Mouse (Mus musculus): ENCODE measurements at regions not wholly inside any gene's neighbourhood (a gene's known extent, or its start where the extent isn't known, plus 50 kb on each side); places are given as distances from the start of the nearest gene placed in this dataset.

DNA sequence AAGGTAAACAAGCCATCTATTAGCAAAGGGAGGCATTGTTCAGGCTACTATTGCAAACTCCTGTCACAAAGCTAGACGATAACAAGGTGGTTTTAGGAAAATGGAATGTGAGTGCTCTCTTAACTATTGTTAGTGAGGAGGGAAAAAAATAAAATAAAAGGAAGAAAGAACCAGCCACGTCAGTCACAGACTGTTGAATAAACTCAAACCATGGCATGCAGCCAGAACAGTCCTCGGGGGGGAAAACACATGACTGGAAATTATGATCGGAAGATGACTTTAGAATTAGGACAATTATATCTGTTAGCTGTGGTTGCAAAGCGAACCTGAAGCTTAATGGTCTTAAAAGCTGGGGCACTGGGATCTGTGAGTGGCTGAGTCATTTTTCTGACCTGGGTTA is 524.1 kb downstream of the Tbc1d22a start:
- DNase-seq = no peak

DNA sequence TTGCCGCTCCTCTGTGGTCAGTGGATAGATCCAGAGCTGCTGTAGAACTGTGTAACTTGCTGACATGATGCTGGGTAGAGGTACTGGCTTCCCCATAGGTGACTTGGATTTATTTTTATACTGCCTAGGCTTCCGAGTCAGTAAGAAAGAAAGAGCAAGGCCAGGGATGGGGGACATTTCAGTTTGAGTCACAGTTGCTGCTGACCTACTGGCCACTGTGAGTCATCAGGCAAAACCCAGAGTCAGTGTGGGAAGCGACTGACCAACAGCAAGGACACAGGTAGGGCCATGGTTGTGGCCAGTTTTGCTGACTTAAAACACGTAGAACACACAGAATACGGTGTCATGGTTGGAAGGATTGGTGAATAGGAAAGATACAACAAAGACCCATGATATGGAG is 524.5 kb downstream of the Tbc1d22a start:
- no peak for DNase-seq

DNA sequence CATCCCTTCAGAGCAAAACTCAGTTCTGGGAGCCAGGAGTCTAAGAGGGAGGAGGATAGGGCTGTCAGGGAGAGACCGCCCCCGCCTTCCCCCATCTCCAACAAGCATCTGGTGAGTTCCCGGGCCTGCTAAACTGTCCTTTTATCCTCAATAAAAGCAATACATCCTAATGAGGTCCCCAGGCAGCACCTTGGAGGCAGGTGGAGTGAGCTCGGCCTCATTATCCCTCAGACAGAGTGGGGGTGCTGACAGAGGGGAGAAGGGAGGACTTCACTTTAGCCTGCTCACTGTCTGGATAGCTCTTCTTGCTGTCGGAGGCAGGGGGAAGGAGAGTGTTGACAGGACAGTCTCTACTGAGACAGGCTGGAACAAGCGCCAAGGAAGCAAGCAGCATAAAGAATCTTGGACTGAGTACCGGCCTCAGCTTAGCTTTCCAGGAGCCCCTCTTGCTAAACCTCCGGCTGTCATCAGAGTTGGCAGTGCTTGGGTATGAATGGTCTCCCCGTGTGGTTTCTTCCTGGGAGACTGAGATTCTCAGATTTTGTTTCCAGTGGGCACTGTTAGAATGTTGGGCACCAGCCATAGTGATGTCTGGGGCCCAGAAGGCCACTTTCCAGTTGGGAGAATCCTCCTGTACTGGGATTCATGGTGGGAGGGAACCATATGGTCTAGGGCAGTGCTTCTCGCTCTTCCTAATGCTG is 537.3 kb downstream of the Tbc1d22a start:
- no peak for DNase-seq

DNA sequence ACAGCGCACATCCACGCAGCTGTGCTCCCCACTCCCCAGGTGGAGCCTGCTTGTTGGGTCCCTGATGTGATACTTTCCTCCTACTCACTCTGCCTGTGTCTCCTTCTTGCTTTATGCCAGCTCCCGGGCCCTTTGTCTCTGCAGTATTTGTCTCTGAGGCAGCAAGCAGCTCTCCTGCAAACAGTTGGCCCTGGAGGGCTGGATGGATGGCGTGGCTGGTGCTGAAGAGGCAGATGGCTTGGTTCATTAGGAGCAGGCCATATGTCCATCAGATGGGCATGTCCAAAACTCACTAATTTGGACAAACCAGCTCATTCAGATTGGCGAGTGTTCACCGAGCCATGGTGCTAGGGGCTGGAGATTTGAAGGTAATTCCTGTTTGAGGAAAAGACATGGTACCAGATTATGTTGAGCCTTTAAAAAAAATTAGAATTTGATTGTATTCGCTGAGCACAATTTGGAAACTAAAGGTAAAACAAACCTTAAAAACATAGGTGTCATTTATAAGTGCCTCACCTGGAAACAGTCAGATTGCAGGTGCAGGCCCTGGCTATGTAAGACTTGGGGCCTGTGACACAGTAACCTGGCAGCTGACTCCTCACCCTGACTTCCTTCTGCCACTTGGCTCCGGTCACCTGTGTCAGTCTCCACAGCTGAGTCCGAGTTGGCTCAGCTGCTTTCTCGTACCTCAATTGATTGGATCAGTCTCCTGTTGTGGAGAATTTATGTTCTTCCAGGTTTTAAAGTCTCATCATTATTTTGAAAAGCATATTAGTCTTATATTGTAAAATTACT is 549.5 kb downstream of the Tbc1d22a start:
- DNase-seq = no peak

DNA sequence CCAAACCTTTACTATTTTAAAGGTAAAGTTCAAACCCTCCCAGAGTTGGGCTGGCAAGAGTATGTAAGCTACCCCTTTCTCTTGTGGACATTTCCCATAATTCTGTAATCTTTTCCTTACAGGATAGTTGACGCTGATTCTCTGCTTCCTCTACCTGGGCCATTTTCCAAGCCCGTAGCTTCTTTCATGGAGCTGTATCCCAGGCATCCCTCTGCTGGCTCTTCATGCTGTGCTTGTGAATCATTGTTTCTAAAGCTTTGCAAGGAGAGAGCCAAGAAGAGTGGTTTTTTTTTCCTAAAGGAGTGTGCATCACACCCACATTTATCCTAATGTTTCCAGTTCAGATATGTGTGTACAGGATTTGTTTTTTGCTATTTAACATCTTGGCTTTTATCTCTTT is 553.4 kb downstream of the Tbc1d22a start:
- no peak for DNase-seq

DNA sequence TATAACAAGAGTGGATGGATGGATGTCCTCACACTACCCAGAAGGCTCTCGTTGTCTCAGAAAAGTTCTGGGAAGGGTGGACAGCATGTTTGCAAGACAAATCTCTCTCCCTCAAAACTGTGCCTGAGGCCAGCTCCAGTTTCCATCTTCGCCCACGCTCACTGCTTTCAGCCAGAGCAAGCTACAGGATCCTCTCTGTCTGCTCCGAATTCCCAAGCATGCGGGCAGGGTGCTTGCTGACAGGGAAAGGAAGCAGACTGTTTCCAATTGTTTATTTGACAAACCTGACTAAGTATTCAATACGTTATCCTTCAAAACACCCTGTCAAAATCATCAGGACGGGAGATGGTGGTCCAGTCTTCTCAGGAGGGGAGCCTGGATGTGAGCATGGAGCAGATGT is 558.8 kb downstream of the Tbc1d22a start:
- no peak for DNase-seq

DNA sequence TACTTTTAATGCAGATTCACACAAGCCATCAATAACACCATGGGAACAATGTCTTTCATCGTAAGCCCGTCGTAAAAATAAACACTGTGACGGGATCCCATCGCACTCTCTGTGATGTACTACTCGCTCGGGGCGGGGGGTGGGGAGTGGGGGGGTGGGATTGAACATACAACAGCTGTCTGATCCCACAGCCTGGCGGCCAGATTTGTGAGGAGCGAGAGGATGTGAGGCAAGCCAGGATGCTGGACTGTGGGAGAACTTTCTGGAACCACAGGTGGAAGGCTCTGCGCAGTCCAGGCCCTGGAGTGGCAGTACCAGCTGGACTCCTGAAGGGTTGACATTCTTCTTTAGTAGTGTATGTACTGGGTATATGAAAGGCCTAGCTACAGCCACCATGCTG is 563.7 kb downstream of the Tbc1d22a start:
- DNase-seq = no peak

DNA sequence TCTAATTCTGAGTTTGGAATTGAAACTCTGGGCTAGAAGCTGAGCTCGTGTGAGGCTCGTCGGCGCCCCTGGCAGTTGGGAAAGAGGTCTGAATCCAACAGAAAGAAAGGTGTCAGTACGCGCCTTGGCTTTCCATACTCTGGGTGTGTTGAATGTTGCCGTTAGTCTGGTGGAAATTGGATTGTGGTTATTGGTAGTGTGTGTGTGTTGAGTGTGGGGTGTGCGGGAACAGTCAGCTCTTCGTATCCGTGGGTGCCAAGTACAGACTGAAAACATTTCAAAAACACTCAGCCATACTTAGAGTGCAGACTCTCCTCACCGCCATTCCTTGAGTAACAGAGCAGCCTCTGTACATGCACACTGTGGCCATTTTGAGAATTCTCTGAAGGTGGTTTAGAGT is 566.9 kb downstream of the Tbc1d22a start:
- no peak for DNase-seq

DNA sequence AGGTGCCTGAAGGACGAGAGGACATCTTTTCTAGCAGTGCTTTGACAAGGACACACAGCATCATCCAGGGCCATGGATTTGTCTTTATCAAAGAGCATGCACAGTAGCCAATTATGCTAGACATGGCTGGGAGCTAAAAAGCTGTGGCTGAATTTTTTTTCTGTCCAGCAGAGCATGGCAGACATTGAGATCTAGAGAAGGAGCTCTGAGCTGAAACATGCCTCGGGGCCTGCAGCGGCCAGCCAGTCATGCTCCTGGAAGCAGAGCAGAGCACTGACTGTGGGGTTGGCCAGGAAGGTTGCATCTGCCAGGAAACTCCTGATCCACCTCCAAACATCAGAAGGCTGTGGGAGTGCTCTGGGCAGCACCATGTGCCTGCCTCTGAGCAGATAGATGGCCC is 580.5 kb downstream of the Tbc1d22a start:
- DNase-seq = no peak

DNA sequence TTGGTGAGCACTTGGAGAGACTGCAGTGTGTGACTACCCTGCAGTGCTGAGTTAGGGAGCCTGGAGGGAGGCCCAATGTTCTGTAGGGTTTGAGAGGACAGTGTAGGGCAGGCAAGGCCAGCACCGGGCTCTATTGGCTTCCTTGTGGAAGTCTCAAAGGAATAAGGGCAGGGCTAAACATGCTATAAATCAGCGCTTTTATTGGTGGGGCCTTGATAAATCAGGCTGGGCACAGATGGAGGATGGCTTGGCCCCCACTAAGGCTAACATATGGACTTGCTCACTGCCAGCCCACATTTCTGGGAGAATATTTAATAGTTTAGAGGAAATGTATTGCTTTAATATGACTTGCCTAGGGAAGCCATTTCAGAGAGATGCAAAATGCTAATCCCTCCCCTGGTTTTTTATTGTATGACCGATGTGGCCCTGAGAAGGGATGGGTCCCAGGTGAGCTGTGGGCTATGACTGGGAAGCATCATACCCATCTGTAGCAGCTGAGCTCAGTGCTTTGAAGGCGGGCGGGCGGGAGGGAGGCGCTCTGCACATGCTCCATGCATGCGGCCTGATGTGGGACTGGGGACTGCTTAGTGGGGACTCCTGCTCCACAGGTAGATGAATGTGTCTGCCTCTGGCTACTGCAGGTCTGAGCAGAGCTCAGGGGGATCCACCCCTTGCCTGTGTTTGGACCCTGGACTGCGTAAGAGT is 584.4 kb downstream of the Tbc1d22a start:
- DNase-seq = no peak

DNA sequence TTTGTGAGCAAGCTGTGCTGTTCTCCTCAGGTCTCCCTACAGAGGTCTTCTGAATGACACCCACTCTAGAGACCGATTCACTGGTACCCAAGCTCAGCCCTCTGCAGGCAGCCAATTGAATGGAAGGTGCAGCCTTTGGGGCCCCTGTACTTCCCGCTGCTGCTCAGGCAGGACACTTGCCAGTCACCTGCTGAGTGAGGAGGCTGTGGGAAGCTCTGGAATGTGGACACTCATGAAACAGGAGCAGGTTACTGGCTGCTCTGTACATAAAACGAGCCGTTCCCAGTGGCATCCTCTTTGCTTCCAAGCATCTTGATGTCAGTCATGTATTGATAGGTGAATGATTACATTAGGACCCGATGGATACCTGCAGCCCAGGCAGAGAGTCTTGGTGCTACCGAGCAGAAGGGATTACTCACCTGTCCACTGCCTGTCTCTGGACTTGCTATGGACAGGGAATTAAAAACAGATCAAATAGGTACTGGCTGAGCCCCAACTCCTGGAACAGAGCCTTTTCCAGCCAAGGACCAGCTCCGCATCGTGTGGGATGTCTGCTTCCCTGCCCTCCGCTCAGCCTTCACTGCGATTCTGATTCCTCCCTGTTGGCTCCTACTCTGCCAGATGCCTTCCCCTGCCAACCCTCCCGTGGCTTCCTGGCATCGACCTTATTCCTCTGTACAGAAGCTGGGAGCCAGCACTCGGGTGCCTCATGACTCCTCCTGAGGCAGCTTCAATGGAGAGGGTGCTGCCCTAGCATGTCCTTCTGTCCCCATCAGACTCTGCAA is 593.2 kb downstream of the Tbc1d22a start:
- DNase-seq = no peak

DNA sequence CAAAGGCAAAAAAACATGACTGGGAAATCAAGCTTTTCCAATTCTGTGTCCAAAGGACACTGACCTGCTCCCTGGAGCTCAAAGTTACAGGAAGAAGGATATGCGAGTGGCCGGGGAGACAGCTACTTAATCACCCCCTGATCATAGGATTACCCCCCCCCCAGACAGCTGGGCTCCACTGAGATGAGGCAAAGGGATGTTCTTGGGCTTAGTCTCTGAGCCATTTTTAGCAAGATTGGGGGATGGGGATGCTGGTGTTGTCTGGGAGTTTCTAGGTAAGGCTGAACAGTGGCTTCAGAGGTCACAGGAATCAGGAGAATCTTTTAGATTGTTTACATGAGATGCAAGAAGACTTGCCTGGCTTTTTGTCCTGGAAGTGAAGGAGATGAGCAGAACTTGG is 597.6 kb downstream of the Tbc1d22a start:
- DNase-seq = no peak

DNA sequence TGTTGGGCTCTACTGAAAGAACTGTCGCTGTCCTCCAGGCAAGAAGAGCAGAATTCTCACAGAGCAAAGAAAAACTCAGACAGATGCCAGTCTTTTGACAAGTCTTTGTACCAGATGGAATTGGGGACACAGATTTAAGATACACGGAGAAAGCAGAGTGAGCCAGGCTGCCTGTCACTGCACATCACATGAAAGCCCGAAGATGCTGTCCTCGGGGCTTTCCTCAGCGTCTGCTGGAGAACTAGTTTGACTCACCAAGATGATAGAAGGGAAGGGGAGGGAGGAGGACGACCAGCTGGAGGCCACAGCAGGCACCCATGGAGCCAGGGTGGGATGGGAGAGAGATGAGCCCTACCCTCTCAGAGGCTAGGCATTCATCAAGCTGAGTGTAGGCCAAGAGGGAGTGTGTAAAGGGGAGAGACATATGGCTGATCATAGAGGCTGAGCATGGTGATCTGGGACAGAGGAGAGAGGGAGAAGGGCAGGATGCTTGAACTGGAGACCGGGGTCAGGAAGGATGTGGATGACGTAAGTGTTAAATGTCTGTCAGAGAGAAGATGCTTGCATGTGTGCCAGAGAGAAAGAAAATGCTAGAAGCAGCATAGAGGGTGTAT is 600.7 kb downstream of the Tbc1d22a start:
- DNase-seq = no peak

DNA sequence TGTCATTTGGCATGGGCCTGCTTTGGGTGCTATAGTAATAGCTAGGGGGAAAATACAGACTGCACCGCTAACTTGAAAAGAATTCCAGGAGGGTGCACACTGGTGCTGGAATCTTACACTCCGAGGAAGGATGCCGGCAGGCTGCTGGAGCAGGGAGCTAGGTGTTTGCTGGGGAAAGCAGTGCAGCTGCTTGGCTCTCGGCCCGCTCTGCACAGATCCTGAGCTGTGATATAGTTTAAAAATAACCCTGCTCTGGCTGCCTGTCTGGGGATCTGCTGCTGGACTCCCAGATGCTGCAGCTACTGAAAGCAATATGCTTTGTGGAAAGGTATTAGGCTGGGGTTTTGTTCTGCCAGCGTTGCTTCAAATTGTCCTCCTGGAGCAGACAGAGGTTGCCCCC is 621.7 kb downstream of the Tbc1d22a start:
- no peak for DNase-seq

DNA sequence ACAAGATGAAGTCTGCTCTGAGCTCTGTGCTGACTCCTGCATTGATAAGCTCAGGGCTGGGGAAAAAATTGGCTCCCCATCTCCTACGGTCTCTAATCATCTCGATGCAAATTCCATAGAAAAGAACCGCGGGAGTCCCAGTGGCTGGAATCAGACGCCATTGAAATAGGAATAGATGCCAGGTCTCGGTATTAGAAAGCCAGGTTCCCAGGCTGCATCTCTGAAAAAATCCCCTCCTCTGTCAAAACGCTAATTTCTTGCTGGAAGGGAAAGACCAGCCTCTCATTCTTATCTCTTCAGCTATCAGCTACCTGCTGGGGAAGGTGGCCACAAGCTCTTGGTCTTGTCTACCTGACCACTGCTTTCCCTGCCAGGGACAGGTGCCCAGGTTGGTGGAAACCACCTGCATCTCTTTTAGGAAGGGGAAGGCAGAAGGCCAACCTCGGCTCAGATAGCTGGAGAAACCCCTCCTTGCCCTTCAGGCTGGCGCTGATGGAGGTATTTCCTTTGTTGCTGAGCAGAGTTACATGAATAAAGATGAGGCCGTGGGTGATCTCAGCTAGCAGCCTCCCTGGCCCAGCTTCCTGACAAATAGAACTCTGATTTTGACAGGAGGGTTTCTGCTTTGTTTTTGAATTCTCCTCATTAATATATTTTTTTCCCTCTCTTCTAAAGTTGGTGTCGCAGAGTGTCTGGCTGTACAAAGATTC is 638.1 kb downstream of the Tbc1d22a start:
- DNase-seq = no peak

DNA sequence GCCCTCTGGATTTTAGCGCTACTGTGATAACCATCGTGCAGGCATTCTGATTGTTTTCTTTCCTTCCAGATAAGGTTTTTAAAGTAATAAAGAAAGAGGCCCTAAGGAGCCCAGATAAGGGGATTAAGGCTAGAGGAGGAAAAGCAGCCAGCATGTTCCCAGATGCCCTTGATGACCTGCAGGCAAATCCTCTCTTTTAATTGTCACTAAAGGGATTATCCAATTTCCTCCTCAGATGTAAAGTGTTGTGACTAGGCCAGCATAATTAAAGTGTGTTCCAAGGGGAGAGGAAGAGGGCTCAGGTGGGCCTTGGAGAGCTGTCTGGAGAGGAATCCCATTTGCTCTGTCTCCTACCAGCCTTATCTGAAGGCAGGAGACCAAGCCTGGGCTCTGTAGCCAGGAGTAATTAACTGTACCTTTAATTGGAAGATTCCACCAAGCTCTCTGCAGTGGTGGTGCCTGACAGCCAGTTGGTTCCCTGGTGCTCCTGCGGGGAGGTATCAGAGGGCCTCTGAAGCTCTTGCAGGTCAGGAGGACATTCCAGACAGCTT is 644.2 kb downstream of the Tbc1d22a start:
- no peak for DNase-seq

DNA sequence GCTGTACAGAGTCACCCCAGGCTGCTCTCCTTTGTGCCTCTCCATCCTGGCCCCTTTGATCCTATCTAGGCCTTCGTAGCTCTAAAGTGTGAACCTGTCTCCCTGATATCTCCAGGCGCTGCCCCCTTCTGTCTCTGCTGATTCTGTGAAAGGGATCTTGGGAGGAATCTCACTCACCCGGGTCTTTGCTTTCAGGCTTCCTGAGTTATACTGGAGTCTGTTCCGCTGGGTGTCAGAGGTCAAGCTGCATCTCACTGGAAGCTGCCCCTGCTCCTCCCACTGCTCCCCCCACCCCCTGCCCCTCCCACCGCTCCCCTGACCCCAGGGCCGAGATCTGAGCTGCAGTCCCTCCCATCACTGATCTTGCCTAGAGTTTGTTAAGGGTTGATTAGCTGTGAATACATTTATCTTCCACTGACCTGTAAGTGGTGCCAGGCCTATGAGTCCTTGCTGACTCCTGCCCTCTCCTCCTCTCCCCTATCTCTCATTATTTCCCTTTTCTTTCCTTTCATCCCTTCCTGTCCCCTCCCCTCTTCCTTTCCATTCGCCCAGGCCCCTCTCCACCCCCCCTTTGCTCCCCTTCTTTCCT is 661.6 kb downstream of the Tbc1d22a start:
- no peak for DNase-seq

DNA sequence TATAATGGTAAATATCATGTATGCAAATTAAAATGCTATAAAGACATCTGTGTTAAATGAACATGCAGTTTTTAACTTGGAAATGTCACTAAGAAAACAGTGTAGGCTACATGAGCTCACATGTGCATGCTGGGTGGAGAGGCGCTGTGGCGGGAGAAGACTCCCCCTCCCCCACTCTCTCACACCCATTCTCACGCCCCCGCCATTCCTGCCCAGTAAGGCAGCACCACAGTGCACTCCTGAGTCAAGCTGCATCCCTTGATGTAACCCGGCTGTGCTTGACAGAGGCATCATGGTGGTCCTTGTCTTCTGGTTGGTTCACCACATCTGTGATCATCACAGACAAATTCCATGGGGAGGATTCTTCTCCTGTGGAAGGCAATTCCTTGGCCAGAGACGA is 647.1 kb upstream of the Fam19a5 start:
- no peak for DNase-seq

DNA sequence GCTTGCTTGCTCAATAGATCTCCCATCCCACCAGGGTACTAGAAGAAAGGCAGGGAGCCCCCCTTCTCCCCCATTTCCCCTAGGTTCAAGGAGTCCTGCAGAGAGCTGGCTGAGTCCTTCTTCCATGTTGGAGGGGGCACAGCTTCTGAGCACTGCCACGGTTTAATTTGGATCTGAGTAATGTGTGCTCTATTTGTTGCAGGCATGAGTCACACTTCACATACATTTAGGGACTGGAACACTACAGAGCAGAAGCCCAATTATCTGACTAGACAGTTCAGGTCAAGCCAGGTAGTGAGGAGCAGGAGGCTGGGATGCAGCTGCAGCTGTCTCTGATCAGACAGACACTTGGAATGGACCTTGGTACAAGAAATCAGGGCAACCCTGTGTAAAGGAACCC is 644.1 kb upstream of the Fam19a5 start:
- no peak for DNase-seq

DNA sequence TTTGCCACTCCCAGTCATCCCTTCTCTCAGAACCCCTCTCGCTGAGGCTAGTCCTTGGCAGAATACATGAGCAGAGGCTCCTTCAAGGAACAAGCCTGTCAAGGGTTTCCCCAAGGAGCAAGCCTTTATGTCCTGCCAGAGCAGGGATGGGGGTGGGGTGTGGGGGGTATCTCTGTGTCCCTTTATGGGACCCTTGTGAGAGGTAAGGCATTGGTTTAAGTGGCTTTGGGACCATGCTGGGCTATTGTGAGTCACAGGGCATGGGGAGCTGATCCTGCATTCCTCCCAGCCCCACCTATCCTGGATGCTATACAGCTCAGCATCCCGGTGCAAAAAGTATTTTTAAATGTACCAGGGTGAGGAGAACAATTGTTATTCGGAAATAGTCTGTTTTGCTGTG is 641.1 kb upstream of the Fam19a5 start:
- DNase-seq = no peak

DNA sequence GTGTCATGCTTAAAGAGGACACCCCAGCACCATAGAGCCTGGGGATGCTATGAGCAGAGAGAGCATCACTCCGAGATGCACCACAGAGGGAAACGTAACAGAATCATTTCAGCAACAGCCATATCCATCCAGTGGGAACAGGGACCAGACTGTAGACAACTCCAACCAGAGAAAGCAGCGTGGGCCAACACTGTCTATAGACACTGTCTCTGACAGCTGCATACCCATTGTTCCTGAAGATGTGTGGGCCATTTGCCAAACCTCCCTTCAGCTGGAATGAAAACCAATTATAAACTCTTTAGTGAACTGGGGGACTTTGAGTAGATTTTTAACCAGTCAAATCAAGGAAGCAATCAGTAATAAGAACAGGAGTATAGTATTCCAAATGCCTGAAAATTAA is 630.8 kb upstream of the Fam19a5 start:
- DNase-seq = no peak
